Mouse (Mus musculus): ENCODE data around the gene Paqr8. TPM values are rescaled to one million over a fixed set of nuclear protein-coding genes. Genes with fewer than 3 reads are reported as not detected.

Paqr8 gene
- total and polyA plus RNA-seq, 2 experiments from 2014 or later: 1.1 to 8.7 TPM

- Histone ChIP-seq H3K4me2 (ENCODE audit: low read depth, low read length) (no peak overlapping the region), H3K9ac (replicated peaks; ENCODE audit: low read depth, low read length) (no peak overlapping the region), H3K36me3 (replicated peaks; ENCODE audit: control insufficient read depth, insufficient read depth, low read length) (no peaks in the 10 kb centered on the region), H3K4me1 (ENCODE audit: control insufficient read depth, insufficient read depth) (no peaks in the 10 kb centered on the region), H3K27ac (ENCODE audit: low read depth) (no peak overlapping the region), H3K27me3 (ENCODE audit: control insufficient read depth, insufficient read depth, low read length) (no peaks in the 10 kb centered on the region), H3K9me3 (replicated peaks; ENCODE audit: control insufficient read depth, low read length) (no peaks in the 10 kb centered on the region), H3K4me3 (ENCODE audit: low read depth, low read length) (no peak overlapping the region)
- ATAC-seq (ENCODE audit: insufficient read depth, low read depth) (no peak), DNase-seq (ENCODE audit: low spot score) (no peak)
- TF ChIP-seq CTCF (IDR thresholded peaks at IDR 0.05; ENCODE audit: low read depth) (no peak), EP300 (IDR thresholded peaks at IDR 0.05; ENCODE audit: low read depth) (no peak)
- WGBS: 70% methylated on average over 9 of the region's 9 CpGs
These were observed 84.1 kb downstream of the Paqr8 start for GRCm38 (mm10) chr1:20974341-20975135.

- no peak overlapping the region for H3K4me3 ChIP-seq (ENCODE audit: low read depth, low read length)
- no peak for TF ChIP-seq CTCF (IDR thresholded peaks at IDR 0.05; ENCODE audit: low read depth)
- no peak for TF ChIP-seq EP300 (IDR thresholded peaks at IDR 0.05; ENCODE audit: low read depth)
- no peak overlapping the region for H3K27ac ChIP-seq (ENCODE audit: low read depth)
- ATAC-seq (ENCODE audit: insufficient read depth, low read depth) (no peak), DNase-seq (ENCODE audit: low spot score) (no peak)
- H3K4me2 ChIP-seq (ENCODE audit: low read depth, low read length): no peak overlapping the region
- WGBS: 63% methylated on average over 1 of the region's 1 CpGs
- no peaks in the 10 kb centered on the region for H3K9me3 ChIP-seq (replicated peaks; ENCODE audit: control insufficient read depth, low read length)
- H3K9ac ChIP-seq (replicated peaks; ENCODE audit: low read depth, low read length): no peak overlapping the region
- H3K4me1 ChIP-seq (ENCODE audit: control insufficient read depth, insufficient read depth): no peaks in the 10 kb centered on the region
- no peaks in the 10 kb centered on the region for H3K36me3 ChIP-seq (replicated peaks; ENCODE audit: control insufficient read depth, insufficient read depth, low read length)
- H3K27me3 ChIP-seq (ENCODE audit: control insufficient read depth, insufficient read depth, low read length): no peaks in the 10 kb centered on the region
These were observed 90.1 kb downstream of the Paqr8 start for GRCm38 (mm10) chr1:20980553-20980952.

GRCm38 (mm10) chr1:20981764-20982163, 91.4 kb downstream of the Paqr8 start:
- WGBS: 88% methylated on average over 6 of the region's 6 CpGs

GRCm38 (mm10) chr1:20984103-20984502, 93.7 kb downstream of the Paqr8 start:
- WGBS: 53% methylated on average over 2 of the region's 2 CpGs
- no peak overlapping the region for H3K4me3 ChIP-seq (ENCODE audit: low read depth, low read length)
- H3K36me3 ChIP-seq (replicated peaks; ENCODE audit: control insufficient read depth, insufficient read depth, low read length): no peaks in the 10 kb centered on the region
- H3K4me2 ChIP-seq (ENCODE audit: low read depth, low read length): no peak overlapping the region
- TF ChIP-seq EP300 (IDR thresholded peaks at IDR 0.05; ENCODE audit: low read depth) (no peak), CTCF (IDR thresholded peaks at IDR 0.05; ENCODE audit: low read depth) (no peak)
- ATAC-seq (ENCODE audit: insufficient read depth, low read depth) (no peak), DNase-seq (ENCODE audit: low spot score) (no peak)
- H3K4me1 ChIP-seq (ENCODE audit: control insufficient read depth, insufficient read depth): no peaks in the 10 kb centered on the region
- H3K9ac ChIP-seq (replicated peaks; ENCODE audit: low read depth, low read length): no peak overlapping the region
- H3K27ac ChIP-seq (ENCODE audit: low read depth): no peak overlapping the region
- no peaks in the 10 kb centered on the region for H3K9me3 ChIP-seq (replicated peaks; ENCODE audit: control insufficient read depth, low read length)
- no peaks in the 10 kb centered on the region for H3K27me3 ChIP-seq (ENCODE audit: control insufficient read depth, insufficient read depth, low read length)

More at GRCm38 (mm10) chr1:20981764-20982163, 91.4 kb downstream of the Paqr8 start:
- no peaks in the 10 kb centered on the region for H3K36me3 ChIP-seq (replicated peaks; ENCODE audit: control insufficient read depth, insufficient read depth, low read length)
- no peak overlapping the region for H3K4me3 ChIP-seq (ENCODE audit: low read depth, low read length)
- no peak overlapping the region for H3K27ac ChIP-seq (ENCODE audit: low read depth)
- H3K9ac ChIP-seq (replicated peaks; ENCODE audit: low read depth, low read length): no peak overlapping the region
- H3K9me3 ChIP-seq (replicated peaks; ENCODE audit: control insufficient read depth, low read length): no peaks in the 10 kb centered on the region
- H3K27me3 ChIP-seq (ENCODE audit: control insufficient read depth, insufficient read depth, low read length): no peaks in the 10 kb centered on the region
- ATAC-seq (ENCODE audit: insufficient read depth, low read depth): no peak
- DNase-seq (ENCODE audit: low spot score): no peak
- no peaks in the 10 kb centered on the region for H3K4me1 ChIP-seq (ENCODE audit: control insufficient read depth, insufficient read depth)
- H3K4me2 ChIP-seq (ENCODE audit: low read depth, low read length): no peak overlapping the region
- TF ChIP-seq CTCF (IDR thresholded peaks at IDR 0.05; ENCODE audit: low read depth) (no peak), EP300 (IDR thresholded peaks at IDR 0.05; ENCODE audit: low read depth) (no peak)

DNA sequence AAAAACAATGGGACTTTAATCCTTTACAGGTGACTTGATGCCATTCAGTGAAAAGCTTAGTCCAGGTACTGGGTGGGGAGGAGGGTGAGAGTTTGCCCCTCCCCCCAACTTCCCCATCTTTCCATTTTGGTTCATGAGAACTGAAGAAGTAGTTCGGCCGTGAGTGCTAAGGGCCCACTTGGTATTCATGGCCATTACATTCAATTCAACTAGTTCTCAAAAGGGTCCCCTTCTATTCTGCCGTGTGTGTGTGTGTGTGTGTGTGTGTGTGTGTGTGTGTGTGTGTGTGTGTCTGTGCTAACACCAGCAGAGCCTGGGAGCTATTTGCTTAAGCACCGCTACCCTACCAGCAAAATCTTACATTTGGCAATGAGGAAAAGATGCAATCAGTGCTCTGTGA, 94.2 kb downstream of the Paqr8 start:
- H3K27me3 ChIP-seq (ENCODE audit: control insufficient read depth, insufficient read depth, low read length): no peaks in the 10 kb centered on the region
- no peaks in the 10 kb centered on the region for H3K36me3 ChIP-seq (replicated peaks; ENCODE audit: control insufficient read depth, insufficient read depth, low read length)
- H3K27ac ChIP-seq (ENCODE audit: low read depth): no peak overlapping the region
- H3K9me3 ChIP-seq (replicated peaks; ENCODE audit: control insufficient read depth, low read length): no peaks in the 10 kb centered on the region
- no peaks in the 10 kb centered on the region for H3K4me1 ChIP-seq (ENCODE audit: control insufficient read depth, insufficient read depth)
- no peak for TF ChIP-seq CTCF (IDR thresholded peaks at IDR 0.05; ENCODE audit: low read depth)
- no peak for TF ChIP-seq EP300 (IDR thresholded peaks at IDR 0.05; ENCODE audit: low read depth)
- H3K9ac ChIP-seq (replicated peaks; ENCODE audit: low read depth, low read length): no peak overlapping the region
- ATAC-seq (ENCODE audit: insufficient read depth, low read depth) (no peak), DNase-seq (ENCODE audit: low spot score) (no peak)
- 76% methylated on average over 4 of the region's 4 CpGs for WGBS
- H3K4me2 ChIP-seq (ENCODE audit: low read depth, low read length): no peak overlapping the region
- H3K4me3 ChIP-seq (ENCODE audit: low read depth, low read length): no peak overlapping the region

All from heart, postnatal 0 days (tissue).